Mouse (Mus musculus) urinary bladder, adult 18-20 months (tissue): ENCODE results near the gene Slc22a13.
"Not testable (repeated sequence)": the region's sequence is repeated elsewhere in the genome, so short reads cannot be mapped to it uniquely, and the experiment has no call there.

Source experiments
- DNase-seq, 2 experiments: peaks; one replicate each; pipeline ENCODE4 v3.0.0; 2022; ENCODE audit warnings: low spot score in 2 of 2, mixed read lengths in 2 of 2

The Slc22a13 gene

DNA sequence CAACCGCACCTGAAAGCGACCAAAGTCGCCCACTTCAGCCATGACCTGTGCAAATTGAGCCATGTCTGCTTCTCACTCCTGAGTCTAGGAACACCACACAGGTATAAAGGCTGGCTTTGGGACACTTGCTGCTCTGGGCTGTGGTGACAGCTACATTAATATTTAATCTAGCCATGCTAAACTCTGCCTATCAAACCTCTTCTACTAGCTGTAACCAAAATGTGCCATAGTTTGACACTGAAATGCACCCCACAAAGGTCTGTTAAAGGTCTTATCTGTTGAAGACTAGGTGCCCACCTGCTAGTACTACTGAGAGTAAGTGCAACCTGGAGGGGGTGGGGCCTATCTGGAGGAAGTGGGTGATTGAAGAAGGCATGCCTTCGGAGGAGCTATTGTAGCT is at the start of gene Slc22a13:
Gene Slc22a13, minus strand, starts transcription at position 101 of the 400 bp plus-strand sequence.
- no peak for DNase-seq

- DNase-seq: no peak
Measured at GRCm38 (mm10) chr9:119258128-119258527, 49.2 kb upstream of the Slc22a13 start.

- DNase-seq: no peak
Measured at GRCm38 (mm10) chr9:119256161-119256560, 47.3 kb upstream of the Slc22a13 start.

GRCm38 (mm10) chr9:119255096-119255495 is 46.2 kb upstream of the Slc22a13 start:
- DNase-seq: no peak

- DNase-seq: no peak
Measured at GRCm38 (mm10) chr9:119254187-119254586, 45.3 kb upstream of the Slc22a13 start.

DNA sequence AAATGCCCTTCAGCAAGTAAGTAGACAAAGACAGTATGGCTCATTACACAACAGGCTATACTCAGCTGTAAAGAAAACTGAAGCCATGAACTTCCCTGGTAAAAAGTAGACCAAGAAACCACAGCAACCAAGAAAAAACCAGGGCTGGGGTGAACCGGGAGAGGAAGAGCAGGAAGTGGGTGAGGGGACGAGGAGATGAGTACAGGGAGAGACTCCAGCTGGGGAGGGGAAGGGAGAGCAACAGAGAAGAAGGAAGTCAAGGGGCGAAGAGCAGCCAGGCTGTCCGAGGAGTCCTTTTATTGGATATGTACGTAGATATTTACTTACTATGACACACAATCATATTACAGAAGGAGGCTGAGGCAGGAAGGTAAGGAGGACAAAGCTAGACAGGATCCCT is 39.1 kb upstream of the Slc22a13 start:
- DNase-seq: no peak

DNA sequence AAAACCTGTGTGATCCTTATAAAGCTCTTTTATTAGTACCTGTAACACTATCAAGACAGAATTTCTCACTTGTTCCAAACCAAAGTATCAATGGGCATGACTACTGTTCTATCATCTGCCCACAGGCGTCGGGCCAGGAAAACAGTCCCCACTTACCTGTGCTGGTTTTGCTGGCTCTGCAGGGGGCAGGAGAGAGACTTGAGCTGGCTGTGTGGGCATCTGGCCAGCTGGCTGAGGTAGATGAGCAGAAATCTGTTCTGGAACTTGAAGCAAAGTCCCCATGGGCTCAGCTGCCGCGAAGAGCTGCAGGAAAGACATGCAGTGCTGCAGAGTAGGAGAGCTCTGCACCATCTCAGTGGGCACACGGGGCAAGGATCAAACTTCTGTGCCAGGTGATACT is 37.9 kb upstream of the Slc22a13 start:
- no peak for DNase-seq

DNA sequence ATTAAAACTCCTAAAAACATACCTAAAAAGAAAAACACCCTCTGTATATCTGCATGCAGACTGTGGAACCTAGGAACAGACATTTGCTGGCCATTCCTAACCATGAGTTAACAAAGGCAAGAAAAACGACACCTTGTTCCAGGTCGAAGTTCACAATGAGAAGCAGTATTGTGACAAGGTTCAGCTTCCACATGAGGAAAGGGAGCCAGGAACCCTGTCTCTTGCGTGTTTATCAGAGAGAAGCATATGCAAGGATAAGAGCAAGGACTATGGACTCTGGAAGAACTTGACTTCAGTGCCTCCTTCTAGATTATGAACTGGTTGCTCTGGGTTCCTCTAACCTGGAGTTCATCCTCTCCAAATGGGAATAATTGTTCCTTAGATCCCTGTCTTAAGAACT is 35.1 kb upstream of the Slc22a13 start:
- DNase-seq: no peak

- DNase-seq: no peak
Measured at GRCm38 (mm10) chr9:119241169-119241865, 32.4 kb upstream of the Slc22a13 start.

DNA sequence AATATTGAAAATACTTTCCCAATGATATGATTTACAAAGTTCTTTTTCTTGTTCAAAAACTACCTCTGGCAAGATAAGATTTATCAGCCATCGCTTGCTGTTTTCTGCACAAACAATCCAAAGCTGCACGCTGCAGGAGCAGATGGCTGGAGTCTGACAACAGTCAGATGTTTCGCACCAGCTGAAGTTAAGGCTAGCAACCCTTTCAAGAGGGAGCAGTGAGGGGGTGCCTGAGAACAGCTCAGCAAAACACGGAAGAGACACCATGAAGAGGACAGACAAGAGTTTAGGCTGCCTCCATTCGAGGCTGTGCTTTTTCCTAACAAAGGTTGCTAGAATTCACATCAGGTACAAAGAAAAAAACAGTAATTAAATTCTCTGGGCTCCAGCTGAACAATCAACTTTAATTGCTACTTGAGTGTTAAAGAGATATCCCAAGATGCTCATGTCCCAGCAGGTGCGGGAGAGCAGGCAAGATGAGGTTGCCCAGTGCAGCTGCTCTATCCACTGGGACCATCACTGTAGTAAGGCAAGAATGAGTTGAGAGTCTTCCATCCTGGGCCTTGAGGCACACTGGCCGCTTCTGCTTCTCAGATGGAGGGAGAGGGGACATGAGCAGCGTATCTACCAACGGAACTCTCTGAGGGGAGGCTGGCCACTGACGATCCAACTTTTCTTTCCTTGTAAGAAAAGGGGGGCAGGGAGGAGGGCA is 31.5 kb upstream of the Slc22a13 start:
- no peak for DNase-seq

DNA sequence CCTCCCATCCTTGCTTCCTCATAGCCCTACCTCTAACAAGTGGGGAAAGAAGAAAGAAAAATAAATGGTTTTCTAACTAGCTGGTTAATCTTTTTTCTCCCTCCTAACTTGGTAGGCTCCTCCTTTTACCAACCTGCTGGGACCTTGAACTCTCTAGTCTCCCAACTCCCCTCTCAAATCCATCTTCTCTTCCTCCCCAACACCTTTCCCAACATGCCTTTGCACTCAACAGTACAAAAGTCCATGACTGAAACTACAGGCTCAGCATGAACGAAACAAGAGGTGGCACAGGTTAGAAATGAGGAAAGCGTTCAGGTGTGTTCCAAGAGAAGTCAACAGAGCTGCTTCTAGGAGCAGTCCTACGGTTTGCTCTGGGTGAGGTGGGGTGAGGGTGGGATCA is 30.4 kb upstream of the Slc22a13 start:
- no peak for DNase-seq

DNA sequence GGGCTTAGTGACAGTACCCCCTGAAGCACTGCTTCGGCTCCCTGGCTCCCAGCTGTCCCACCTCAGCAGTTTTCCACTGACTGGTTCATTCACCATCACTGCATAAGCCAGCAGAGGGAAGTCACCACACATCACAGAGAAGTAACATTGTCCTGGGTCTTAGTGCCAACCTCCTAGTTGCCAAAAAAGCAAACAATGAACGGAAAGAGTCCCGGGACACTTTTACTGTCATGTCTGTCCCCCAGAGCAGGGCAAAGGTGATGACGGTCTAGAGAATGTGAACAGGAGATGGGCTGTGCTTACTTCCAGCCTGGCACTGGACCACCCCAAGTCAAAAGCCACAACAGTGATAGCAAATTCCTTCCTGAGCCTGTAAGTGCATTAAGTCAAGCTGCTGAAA is 29.9 kb upstream of the Slc22a13 start:
- DNase-seq: no peak

DNA sequence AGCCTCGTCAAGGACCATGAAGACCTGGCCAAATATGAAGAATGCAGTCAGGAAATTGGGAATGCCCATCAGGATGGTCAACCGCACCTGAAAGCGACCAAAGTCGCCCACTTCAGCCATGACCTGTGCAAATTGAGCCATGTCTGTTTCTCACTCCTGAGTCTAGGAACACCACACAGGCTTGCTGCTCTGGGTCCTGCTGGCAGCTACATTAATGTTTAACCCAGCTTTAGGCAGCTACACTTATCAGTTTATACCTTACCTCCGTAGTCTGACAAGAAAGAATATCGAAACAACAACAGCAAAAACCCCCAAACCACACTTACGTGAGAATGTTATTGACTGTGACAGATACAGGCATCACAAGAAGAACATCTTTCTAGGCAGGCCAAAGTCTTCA is 22.7 kb upstream of the Slc22a13 start:
- DNase-seq: no peak

GRCm38 (mm10) chr9:119230829-119231228 is 21.9 kb upstream of the Slc22a13 start:
- no peak for DNase-seq

- DNase-seq: no peak
Measured at GRCm38 (mm10) chr9:119220249-119220648, 11.4 kb upstream of the Slc22a13 start.

DNA sequence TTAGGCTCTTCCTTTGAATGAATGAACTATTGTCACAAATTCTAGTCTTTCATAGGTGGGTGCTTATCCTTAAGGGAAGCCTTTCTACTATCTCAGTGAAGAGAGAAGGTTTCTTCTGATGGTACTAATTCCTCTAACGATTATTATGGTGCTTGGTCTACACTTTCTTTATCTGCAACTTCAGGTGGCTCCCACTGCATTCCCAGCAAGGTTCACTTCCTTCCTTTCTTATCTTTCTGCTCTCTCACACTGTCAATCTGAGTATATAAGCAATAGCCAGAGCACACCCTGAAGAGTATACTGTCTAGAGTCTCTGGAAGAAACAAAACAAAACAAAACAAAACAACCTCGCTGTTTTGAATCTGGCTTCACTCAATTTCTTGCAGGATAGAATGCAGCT is 10.8 kb upstream of the Slc22a13 start:
- no peak for DNase-seq

GRCm38 (mm10) chr9:119215341-119215740 is 6.4 kb upstream of the Slc22a13 start:
- DNase-seq: not testable (repeated sequence)

GRCm38 (mm10) chr9:119214601-119215000 is 5.7 kb upstream of the Slc22a13 start:
- DNase-seq: no peak

- no peak for DNase-seq
Measured at GRCm38 (mm10) chr9:119212996-119213395, 4.1 kb upstream of the Slc22a13 start.

- no peak for DNase-seq
Measured at GRCm38 (mm10) chr9:119207113-119207512, 1.8 kb downstream of the Slc22a13 start.

DNA sequence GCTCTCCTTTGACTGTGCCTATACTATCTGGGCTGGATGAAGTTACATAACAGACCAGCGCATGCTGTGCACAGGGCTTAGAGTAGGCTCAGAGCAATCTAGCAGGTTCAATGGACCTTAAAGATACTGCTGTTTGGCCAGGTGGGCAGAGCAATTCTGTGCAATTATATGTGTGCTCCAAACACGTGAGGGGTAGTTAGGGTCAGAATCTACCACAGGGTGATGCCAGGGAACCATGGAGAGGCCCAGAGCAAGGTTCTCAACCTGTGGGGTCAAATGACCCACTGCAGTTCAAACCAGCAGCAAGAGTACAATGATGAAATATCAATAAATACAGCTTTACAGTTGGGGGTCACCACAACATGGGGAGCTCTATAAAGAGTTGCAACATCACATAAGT is 2.2 kb downstream of the Slc22a13 start:
- DNase-seq: no peak

DNA sequence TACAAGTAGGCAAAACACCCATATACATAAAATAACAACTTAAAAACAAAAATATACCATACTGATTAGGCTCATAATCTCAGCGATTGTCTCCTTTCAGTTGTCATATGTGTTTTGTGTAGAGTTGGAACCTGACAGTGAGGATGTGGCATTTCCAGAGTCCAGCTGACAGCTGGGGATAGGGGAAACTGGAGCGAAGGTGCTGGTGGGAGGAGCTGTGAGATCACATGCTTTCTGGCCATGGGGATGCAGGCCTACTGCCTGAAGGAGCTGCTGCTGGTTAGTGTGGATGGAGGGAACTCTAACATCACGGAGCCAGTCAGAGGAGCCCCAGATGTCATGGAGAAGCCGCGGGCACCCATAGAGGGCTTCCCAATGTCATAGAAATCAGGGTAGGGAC is 3.1 kb downstream of the Slc22a13 start:
- DNase-seq: no peak

GRCm38 (mm10) chr9:119203617-119204016 is 5.3 kb downstream of the Slc22a13 start:
- DNase-seq: no peak
